Mouse (Mus musculus): ENCODE measurements around the gene Nap1l4. TPM values are rescaled to one million over a fixed set of nuclear protein-coding genes. Genes with fewer than 3 reads are reported as not detected.

Nap1l4 gene
- total RNA-seq, 1 experiment from 2014 or later, result 124 TPM

- no peak for ATAC-seq (replicated peaks; ENCODE audit: insufficient number of reproducible peaks, low FRiP score, low TSS enrichment, poor library complexity, severe bottlenecking)
These were observed 12.7 kb downstream of the Nap1l4 start for GRCm38 (mm10) chr7:143536251-143536650.

GRCm38 (mm10) chr7:143533284-143533683 is 15.6 kb downstream of the Nap1l4 start:
- no peak for ATAC-seq (replicated peaks; ENCODE audit: insufficient number of reproducible peaks, low FRiP score, low TSS enrichment, poor library complexity, severe bottlenecking)

DNA sequence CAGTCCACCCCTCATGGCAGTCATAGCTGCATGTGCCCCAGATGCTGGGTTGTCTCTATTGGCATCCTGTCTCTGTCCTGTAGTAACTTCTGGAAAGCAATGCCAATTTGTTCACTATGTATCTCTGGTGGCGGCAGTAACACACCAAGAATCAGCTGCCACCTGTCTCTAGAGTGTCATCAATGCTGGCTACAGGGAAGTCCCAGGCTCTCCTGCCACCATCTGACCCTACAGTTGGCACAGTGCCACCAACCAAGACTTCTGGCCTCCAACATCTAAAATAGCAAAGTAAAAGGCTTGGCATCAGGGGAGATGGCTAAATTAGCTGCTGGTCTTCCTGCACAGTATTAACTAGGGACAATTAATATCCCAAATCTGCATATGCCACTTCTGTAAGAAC is 16.5 kb downstream of the Nap1l4 start:
- no peak for ATAC-seq (replicated peaks; ENCODE audit: insufficient number of reproducible peaks, low FRiP score, low TSS enrichment, poor library complexity, severe bottlenecking)

- ATAC-seq (replicated peaks; ENCODE audit: insufficient number of reproducible peaks, low FRiP score, low TSS enrichment, poor library complexity, severe bottlenecking), result no peak
These were observed 29.6 kb downstream of the Nap1l4 start for GRCm38 (mm10) chr7:143519333-143519732.

- no peak for ATAC-seq (replicated peaks; ENCODE audit: insufficient number of reproducible peaks, low FRiP score, low TSS enrichment, poor library complexity, severe bottlenecking)
These were observed 34.5 kb downstream of the Nap1l4 start for GRCm38 (mm10) chr7:143514416-143514768.

- ATAC-seq (replicated peaks; ENCODE audit: insufficient number of reproducible peaks, low FRiP score, low TSS enrichment, poor library complexity, severe bottlenecking), result no peak
These were observed 35.0 kb downstream of the Nap1l4 start for GRCm38 (mm10) chr7:143513763-143514415.

GRCm38 (mm10) chr7:143511335-143511712 is 37.6 kb downstream of the Nap1l4 start:
- ATAC-seq (replicated peaks; ENCODE audit: insufficient number of reproducible peaks, low FRiP score, low TSS enrichment, poor library complexity, severe bottlenecking), result no peak

DNA sequence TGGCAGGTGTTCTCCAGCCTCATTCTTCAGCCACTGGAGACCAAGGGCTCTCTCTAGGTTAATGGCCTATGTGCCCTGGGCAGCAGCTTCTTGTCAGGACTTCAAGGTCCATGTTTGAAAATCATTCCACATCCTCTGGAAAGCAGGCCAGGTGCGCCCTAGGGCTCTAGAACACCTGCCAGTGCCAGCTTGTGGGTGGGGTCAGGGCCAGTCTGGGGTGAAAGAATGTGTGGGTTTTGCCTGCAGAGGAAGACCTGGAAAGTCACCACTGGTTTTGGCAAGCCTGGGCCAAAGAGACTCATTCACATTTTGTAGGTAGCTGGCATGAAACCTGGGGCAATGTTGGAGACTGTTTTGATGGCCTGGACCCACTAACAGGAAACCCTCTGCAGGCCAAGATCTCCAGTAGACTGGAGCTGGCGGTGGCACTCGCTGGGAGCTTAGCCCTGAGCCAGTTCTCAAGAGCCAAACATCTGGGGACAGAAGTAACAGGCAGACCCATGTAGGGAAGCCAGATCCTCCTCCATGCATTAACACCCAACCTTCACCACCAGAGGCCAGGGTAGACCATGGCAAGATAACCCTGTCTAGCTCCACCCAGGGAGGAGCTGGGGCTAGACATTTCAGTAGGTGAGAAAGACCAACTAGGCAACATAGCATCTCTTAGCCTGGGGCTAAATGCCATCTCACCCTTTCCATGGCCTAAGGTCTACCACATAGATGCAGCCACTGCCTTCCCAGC is 38.1 kb downstream of the Nap1l4 start:
- no peak for ATAC-seq (replicated peaks; ENCODE audit: insufficient number of reproducible peaks, low FRiP score, low TSS enrichment, poor library complexity, severe bottlenecking)

DNA sequence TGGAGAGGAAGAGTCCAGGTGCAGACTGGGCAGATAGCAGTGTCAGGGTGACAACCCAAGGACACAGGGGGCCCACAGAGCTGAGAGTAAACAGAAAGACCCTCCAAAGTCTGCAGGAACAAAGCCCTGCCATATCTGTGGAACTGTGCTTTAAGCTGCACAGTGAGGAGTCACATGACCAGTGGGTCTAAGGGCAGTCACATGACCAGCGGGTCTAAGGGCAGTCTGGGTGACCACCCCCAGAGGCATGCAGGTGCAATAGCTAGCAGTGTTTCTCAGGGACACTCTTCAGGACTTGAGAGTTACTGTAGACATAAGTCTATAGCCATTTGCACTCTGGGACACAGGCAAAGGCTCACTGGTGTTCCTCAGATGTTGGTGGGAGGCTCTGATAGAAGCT is 39.3 kb downstream of the Nap1l4 start:
- no peak for ATAC-seq (replicated peaks; ENCODE audit: insufficient number of reproducible peaks, low FRiP score, low TSS enrichment, poor library complexity, severe bottlenecking)

DNA sequence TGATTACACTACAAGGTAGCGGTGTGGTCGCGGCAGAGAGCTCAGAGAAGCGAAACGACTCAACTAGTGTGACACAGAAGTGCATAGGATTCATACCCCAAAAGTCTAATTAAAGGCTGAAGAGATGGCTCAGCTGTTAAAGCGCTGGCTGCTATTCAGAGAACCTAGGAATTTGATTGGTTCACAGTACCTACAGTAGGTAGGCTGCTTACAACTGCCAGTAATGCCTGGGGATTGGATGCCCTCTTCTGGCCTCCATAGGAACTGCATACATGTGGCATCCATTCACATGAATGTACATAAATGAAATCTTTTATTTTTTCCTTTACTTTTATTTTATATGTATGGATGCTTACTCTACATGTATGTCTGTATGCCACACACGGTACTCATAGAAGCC is 42.2 kb downstream of the Nap1l4 start:
- ATAC-seq (replicated peaks; ENCODE audit: insufficient number of reproducible peaks, low FRiP score, low TSS enrichment, poor library complexity, severe bottlenecking), result no peak; the same call in 1 of the 2 replicates

DNA sequence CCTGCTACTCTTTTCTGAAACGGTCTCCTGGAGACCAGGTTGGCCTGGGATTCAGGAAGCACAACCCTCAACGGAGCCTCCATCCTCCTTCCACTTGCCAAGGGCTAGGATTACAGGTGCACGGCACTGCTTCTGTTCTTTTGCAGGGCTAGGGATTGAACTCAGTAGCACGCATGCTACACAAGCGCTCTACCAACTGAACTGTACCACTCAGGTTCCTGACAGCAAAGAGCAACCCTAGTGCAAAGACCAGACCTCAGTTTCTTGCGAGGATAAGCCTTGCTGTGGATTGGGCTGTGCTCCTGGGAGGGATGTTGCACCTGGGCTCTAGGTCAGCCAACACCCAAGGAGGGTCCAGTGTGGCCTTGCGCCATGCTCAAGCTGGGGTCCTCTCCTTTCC is 42.6 kb downstream of the Nap1l4 start:
- no peak for ATAC-seq (replicated peaks; ENCODE audit: insufficient number of reproducible peaks, low FRiP score, low TSS enrichment, poor library complexity, severe bottlenecking)

GRCm38 (mm10) chr7:143505823-143506222 is 43.1 kb downstream of the Nap1l4 start:
- no peak for ATAC-seq (replicated peaks; ENCODE audit: insufficient number of reproducible peaks, low FRiP score, low TSS enrichment, poor library complexity, severe bottlenecking)

- no peak for ATAC-seq (replicated peaks; ENCODE audit: insufficient number of reproducible peaks, low FRiP score, low TSS enrichment, poor library complexity, severe bottlenecking)
These were observed 43.5 kb downstream of the Nap1l4 start for GRCm38 (mm10) chr7:143505411-143505810.

GRCm38 (mm10) chr7:143503926-143504325 is 45.0 kb downstream of the Nap1l4 start:
- no peak for ATAC-seq (replicated peaks; ENCODE audit: insufficient number of reproducible peaks, low FRiP score, low TSS enrichment, poor library complexity, severe bottlenecking)

DNA sequence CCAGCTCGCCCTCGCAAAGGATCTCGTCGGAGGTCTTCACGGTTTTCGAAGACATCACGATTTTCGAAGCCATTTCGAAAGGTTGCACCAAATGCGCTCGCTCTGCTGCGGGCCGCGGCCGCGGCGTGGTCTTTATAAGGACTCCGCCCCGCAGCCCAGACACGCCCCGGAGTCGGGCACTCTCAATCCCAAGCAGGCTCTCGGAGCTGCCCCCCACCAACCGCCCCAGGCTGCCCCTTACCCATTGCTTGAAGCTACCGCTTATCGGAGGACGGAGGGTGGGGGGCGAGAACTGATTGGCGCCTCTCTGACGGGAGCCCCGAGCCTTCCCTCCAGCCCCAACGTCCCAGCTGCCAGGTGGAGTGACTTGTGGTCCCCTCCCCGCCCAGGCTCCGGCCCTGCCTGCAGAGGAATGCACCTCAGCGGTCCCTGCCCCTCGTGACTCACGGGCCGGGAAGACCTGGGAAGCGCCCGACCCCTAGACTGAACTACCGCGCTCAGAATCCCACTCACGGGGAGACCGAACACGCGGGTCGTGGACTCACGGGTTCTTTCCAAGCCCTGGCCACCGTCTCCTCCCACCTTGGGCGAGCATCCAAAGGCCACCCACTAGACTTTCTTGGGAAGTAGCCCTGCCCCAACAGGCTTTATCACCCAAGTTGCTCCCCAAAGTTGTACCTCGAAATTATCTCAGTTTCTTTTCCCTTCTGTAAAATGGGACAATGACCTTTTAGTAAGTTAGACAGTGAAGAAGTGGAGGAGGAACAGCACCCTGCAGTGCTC is 46.3 kb downstream of the Nap1l4 start, which contains the start of gene Phlda2:
Gene Phlda2, minus strand, starts transcription at position 733 of the 783 bp plus-strand sequence.
- no peak for ATAC-seq (replicated peaks; ENCODE audit: insufficient number of reproducible peaks, low FRiP score, low TSS enrichment, poor library complexity, severe bottlenecking)

- ATAC-seq (replicated peaks; ENCODE audit: insufficient number of reproducible peaks, low FRiP score, low TSS enrichment, poor library complexity, severe bottlenecking), result no peak
These were observed 47.1 kb downstream of the Nap1l4 start for GRCm38 (mm10) chr7:143501643-143502417.

DNA sequence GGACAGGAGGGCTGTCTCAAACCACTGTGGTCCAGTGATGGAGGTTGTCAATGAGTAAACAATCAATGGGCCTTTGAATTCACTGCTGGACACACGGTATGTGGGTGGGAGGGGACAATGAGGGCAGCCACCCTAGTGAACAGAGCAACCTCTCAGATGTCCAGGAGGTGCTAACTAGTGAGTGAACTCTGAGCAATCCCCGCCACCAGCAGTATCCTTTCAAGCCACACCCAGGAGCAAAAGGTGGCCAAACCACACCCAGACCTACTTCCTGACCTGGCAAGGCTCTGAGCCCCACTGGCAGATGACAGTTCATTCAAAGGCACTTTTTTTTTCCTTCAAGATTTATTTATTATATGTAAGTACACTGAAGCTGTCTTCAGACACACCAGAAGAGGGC is 48.0 kb downstream of the Nap1l4 start:
- no peak for ATAC-seq (replicated peaks; ENCODE audit: insufficient number of reproducible peaks, low FRiP score, low TSS enrichment, poor library complexity, severe bottlenecking)

DNA sequence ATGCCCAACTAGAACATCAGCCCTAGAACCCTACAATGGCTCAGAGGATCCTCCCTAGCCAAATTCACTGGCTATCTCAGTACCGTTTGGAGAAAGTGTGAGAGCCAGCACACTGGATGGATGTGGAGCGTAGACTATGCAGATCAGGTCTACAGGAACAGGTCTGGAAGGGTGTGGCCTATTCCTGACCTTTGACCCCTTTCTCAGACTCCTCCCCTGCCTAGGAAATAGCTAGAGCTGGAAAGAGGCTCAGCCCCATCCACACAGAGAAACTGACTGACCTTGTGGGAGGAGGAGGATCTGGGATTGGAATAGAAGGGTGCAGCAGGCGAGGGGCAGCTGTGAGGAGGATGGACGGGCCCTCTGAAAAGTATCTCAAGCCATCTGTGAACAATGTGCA is 50.3 kb downstream of the Nap1l4 start:
- no peak for ATAC-seq (replicated peaks; ENCODE audit: insufficient number of reproducible peaks, low FRiP score, low TSS enrichment, poor library complexity, severe bottlenecking)

All from monocyte, adult 5-6 weeks (primary cell).